Mouse (Mus musculus) limb, embryonic 15.5 days (tissue): Measurements from ENCODE around the gene Hoxc10. TPM values are rescaled to one million over a fixed set of nuclear protein-coding genes. Genes with fewer than 3 reads are reported as not detected.

Source experiments
- ATAC-seq: fragments of 200-750 bp; cut with Nextera tagmentation; 2 replicates; pipeline ENCODE4 v1.8.0; 2017; ENCODE audit warnings: low read depth, moderate TSS enrichment; ENCODE audit not compliant: insufficient number of reproducible peaks, low FRiP score, low TSS enrichment
- H3K27ac ChIP-seq: fragments of 300-500 bp; sonication (generic); 2 replicates; pipeline ENCODE4 v1.5.1; 2015; ENCODE audit warnings: moderate library complexity, mild to moderate bottlenecking, inconsistent platforms
- H3K27me3 ChIP-seq: fragments of 300-500 bp; sonication (generic); 2 replicates; pipeline ENCODE4 v1.6.1; 2015; ENCODE audit warnings: inconsistent platforms
- H3K36me3 ChIP-seq: fragments of 300-500 bp; sonication (generic); 2 replicates; pipeline ENCODE4 v1.6.1; 2015; ENCODE audit warnings: inconsistent platforms
- H3K4me1 ChIP-seq: fragments of 300-500 bp; sonication (generic); 2 replicates; pipeline ENCODE4 v1.6.1; 2015; ENCODE audit warnings: inconsistent platforms
- H3K4me2 ChIP-seq: fragments of 300-500 bp; sonication (generic); 2 replicates; pipeline ENCODE4 v1.6.1; 2015; ENCODE audit warnings: mild to moderate bottlenecking, inconsistent platforms
- H3K4me3 ChIP-seq: fragments of 300-500 bp; sonication (generic); 2 replicates; pipeline ENCODE4 v1.5.1; 2015; ENCODE audit warnings: mild to moderate bottlenecking, inconsistent platforms
- H3K9ac ChIP-seq: fragments of 300-500 bp; sonication (generic); 2 replicates; pipeline ENCODE4 v1.6.1; 2015; ENCODE audit warnings: inconsistent platforms
- H3K9me3 ChIP-seq: fragments of 300-500 bp; sonication (generic); 2 replicates; pipeline ENCODE4 v1.6.1; 2016; ENCODE audit warnings: inconsistent platforms
- WGBS: fragments of 180-500 bp; shearing (Covaris S2); methylation state at CpG from one replicate; pipeline ENCODE4 v1.1.7; 2015; 5-methylcytosine and 5-hydroxymethylcytosine counted together
- polyA plus RNA-seq: library from polyadenylated mRNA; unstranded; fragments of >200 nt; fragmentation: Nextera tagmentation; extraction: Ambion mirVana; gene quantifications from 2 replicates; pipeline ENCODE4 v1.2.1, GENCODE M21; 2015

Hoxc10 gene
- polyA plus RNA-seq, 1 experiment from 2014 or later = 5.6 TPM

GRCm38 (mm10) chr15:102998608-102999182, 32.1 kb downstream of the Hoxc10 start:
- 1% methylated on average over 19 of the region's 19 CpGs for WGBS
- no peak for ATAC-seq
- H3K36me3 ChIP-seq = no peaks in the 10 kb centered on the region
- peak overlapping the region; percentile 81 for H3K4me2 ChIP-seq
- H3K27me3 ChIP-seq = peaks cover 91% of the 10 kb centered on the region
- H3K27ac ChIP-seq = peak overlapping the region; percentile 79
- H3K9me3 ChIP-seq = no peaks in the 10 kb centered on the region
- H3K4me1 ChIP-seq = peaks cover 29% of the 10 kb centered on the region
- peak overlapping the region; percentile 39; the same call in 1 of the 2 replicates for H3K9ac ChIP-seq
- peak overlapping the region; percentile 47 for H3K4me3 ChIP-seq

DNA sequence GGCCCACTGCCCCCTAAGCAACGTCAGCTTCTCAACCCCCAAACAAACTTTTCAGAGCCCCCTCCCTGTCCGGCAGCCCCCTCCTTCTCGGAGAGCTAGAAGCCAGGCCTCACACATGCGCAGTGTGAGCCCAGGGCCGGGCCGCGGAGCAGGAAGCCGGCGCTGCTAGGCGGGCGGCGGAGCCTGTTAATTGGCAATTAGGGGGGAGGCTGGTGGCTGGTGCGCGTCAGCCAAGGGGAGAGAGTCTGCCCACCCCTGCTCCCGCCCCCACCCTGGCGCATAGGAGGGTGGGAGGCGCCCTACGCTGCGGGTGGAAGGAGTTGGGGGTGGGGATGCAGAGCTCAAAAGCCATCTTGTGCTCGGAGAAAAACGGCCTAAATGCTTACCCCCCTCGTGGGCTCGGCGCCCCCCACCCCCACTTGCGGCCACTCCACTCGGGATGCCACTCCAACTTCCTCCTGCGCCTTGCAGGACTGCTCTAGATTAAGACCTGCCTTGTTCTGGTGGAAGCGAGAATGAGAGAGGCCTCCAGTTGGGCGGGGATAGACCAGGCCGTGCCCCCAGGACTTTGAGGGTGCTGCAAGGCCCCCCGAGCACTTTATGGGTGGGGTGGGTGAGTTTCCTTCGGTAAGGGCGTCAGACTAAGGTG, 32.7 kb downstream of the Hoxc10 start:
- WGBS = under 1% methylated on average over 33 of the region's 33 CpGs

DNA sequence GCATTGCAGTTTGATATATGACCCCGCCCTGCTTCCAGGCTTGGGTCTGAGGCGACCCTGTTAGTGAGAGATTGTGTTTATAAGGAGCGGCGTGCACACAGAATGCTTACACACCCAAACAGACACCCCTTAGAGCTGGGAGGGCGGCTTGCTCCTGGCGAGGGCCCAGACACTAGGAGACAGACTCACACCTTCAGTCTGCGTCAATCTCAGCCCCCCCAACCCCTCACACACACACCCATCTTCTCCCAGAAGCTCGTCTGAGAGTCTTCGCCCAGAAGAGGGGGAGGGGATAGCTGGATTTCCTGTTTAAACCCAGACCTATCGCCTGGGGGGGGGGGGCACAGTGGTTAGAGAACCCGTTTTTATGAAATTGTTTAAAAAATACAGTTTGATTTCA, 33.4 kb downstream of the Hoxc10 start:
- peak; percentile 38; the same call in 1 of the 2 replicates for ATAC-seq
- 6% methylated on average over 11 of the region's 11 CpGs for WGBS
- Histone ChIP-seq H3K27me3 (peaks cover 98% of the 10 kb centered on the region), H3K9me3 (no peaks in the 10 kb centered on the region), H3K4me3 (peak overlapping the region; percentile 47), H3K36me3 (no peaks in the 10 kb centered on the region), H3K4me1 (peaks cover 29% of the 10 kb centered on the region), H3K4me2 (peak overlapping the region; percentile 81), H3K27ac (peak overlapping the region; percentile 79), H3K9ac (no peak overlapping the region)

More for the DNA sequence above, 32.7 kb downstream of the Hoxc10 start:
- Histone ChIP-seq H3K4me1 (peaks cover 29% of the 10 kb centered on the region), H3K36me3 (no peaks in the 10 kb centered on the region), H3K4me2 (peak overlapping the region; percentile 81), H3K4me3 (peak overlapping the region; percentile 47), H3K27ac (peak overlapping the region; percentile 79), H3K27me3 (peaks cover 97% of the 10 kb centered on the region), H3K9ac (peak overlapping the region; percentile 39), H3K9me3 (no peaks in the 10 kb centered on the region)
- ATAC-seq = peak; percentile 65

DNA sequence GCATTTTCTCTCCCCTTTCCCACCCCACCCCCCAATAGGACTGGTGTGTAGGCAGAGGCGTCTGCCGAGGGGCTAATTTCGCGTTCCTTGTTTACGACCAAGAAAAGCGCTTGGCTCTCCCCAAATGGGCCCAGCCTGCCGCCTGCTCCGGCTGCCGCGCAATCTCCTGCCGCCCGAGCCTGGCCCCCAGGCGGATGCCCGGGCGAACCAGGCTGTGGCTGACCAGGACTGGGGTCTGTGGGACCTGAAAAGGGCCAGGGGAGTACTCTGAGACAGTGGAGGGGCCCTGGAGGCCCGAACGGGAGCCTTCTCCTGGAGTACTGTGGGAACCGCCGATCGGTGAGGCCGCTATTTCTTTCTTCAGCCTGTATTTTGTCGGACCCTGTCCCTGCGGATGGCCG, 33.9 kb downstream of the Hoxc10 start:
- Histone ChIP-seq H3K27ac (peak overlapping the region; percentile 79), H3K4me2 (peak overlapping the region; percentile 81), H3K9ac (no peak overlapping the region; the same call in 1 of the 2 replicates), H3K9me3 (no peaks in the 10 kb centered on the region), H3K27me3 (peaks cover 97% of the 10 kb centered on the region), H3K4me1 (peaks cover 33% of the 10 kb centered on the region), H3K4me3 (peak overlapping the region; percentile 47), H3K36me3 (no peaks in the 10 kb centered on the region)
- WGBS = 10% methylated on average over 24 of the region's 24 CpGs
- no peak for ATAC-seq

DNA sequence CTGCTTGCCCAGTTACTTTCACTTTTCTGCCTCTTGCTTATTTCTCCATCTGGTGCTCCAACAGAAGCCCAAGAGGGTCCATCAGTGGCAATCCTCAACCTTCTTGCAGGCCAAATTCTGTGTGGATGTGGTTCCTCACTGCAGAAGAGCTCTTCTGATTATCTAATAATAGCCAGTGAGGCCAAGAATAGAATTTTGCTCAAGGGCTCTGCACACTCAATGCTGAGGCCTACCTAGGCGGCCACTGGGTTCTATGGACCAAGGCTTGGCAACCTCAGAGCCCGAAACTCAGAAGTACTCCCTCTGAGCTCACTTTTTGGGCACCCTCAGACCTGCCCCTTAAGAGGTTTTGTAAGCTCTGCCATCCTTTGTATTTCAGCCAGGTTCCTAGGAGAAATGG, 34.8 kb downstream of the Hoxc10 start:
- peaks cover 97% of the 10 kb centered on the region for H3K27me3 ChIP-seq
- H3K4me3 ChIP-seq = no peak overlapping the region
- H3K4me1 ChIP-seq = peaks cover 36% of the 10 kb centered on the region
- H3K27ac ChIP-seq = no peak overlapping the region
- no peaks in the 10 kb centered on the region for H3K36me3 ChIP-seq
- H3K9me3 ChIP-seq = no peaks in the 10 kb centered on the region
- ATAC-seq = no peak
- WGBS = 58% methylated on average over 2 of the region's 2 CpGs
- H3K9ac ChIP-seq = no peak overlapping the region
- peak overlapping the region; percentile 81; the same call in 1 of the 2 replicates for H3K4me2 ChIP-seq

GRCm38 (mm10) chr15:103002156-103002555, 35.6 kb downstream of the Hoxc10 start:
- Histone ChIP-seq H3K27ac (no peak overlapping the region), H3K4me2 (no peak overlapping the region), H3K36me3 (no peaks in the 10 kb centered on the region), H3K9me3 (no peaks in the 10 kb centered on the region), H3K27me3 (peaks cover 98% of the 10 kb centered on the region), H3K4me3 (no peak overlapping the region), H3K4me1 (peaks cover 36% of the 10 kb centered on the region), H3K9ac (no peak overlapping the region)
- 31% methylated on average over 4 of the region's 4 CpGs for WGBS
- ATAC-seq = no peak

DNA sequence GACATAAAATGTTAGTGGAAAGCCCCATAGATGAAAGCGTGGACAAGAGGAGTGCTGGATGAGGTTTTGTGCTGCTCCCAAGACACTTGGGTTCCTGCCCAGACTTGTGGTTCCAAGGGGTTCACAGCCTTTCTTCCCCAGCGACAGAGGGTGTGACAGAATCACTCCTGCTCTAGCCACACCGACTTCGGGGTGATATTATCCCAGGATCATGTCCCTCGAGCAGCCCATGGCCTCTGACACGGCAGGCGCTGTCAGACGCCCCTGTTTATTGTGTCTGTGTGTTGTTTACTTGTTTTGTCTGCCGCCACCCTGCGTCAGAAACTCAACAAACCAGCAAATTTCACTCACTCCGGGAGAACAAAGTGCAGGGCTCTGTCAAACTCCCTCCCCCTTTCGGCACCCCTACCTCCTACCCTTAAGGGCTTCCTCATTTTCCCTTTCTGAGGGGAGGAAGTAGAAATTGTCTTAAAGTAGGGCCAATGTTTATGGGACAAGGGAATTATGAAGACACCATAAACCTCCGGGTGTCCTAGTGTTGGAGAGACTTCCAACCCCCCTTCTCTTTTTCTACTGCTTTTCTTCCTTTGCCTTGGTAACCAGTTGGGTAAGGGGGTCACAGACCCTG, 36.3 kb downstream of the Hoxc10 start:
- H3K36me3 ChIP-seq = no peaks in the 10 kb centered on the region
- H3K27me3 ChIP-seq = peaks cover 97% of the 10 kb centered on the region
- H3K4me1 ChIP-seq = peaks cover 35% of the 10 kb centered on the region
- WGBS = 24% methylated on average over 13 of the region's 13 CpGs
- H3K4me3 ChIP-seq = no peak overlapping the region
- H3K4me2 ChIP-seq = no peak overlapping the region
- H3K9ac ChIP-seq = no peak overlapping the region
- no peaks in the 10 kb centered on the region for H3K9me3 ChIP-seq
- no peak for ATAC-seq
- no peak overlapping the region for H3K27ac ChIP-seq

DNA sequence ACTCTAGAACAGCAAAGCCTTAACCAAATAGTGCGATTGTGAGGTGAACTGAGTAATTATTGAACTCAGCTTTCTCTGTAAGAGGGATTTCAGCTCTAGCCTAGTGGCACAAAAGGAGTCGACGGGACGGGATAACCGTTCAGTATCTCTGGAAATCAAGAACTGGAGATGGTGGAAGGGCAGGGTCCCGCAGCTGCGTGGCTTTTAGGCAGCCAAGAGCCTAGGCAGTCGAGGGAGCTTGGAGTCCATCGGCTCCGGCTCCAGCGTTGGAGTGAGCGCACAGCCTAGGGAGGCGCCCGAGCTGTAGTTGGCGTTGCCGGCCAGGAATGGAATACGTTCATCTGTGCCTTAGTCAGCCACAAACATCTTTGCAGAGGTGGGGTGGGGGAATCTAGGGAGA, 38.7 kb downstream of the Hoxc10 start:
- Histone ChIP-seq H3K36me3 (no peaks in the 10 kb centered on the region), H3K27me3 (peaks cover 97% of the 10 kb centered on the region), H3K4me3 (no peak overlapping the region), H3K9me3 (no peaks in the 10 kb centered on the region), H3K27ac (no peak overlapping the region), H3K4me2 (peak overlapping the region; percentile 17; the same call in 1 of the 2 replicates), H3K4me1 (peaks cover 23% of the 10 kb centered on the region), H3K9ac (no peak overlapping the region)
- whole genome bisulfite sequencing = 3% methylated on average over 17 of the region's 17 CpGs
- ATAC-seq = no peak

DNA sequence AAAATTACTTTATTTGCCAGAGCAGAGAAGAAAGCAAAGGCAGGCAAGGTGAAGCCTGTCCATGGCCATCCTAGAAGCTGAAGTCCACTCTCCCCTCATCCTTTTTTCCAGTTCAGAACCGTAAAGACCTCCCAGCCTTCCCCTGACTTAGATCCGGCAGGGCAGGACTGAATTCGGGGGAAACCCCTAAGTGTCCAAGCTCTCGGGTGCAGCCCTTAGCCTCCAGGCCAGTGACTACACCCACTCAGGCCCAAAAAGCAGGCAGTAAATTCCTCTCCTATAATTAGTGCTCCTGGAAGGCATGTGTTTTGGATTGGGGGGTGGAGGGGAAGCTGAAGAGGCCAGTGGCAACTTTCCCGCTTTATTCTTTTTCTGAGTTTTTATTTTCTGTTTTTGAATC, 39.2 kb downstream of the Hoxc10 start:
- Histone ChIP-seq H3K4me2 (0 out of 2 replicates have a peak overlapping the region, but pooled peaks have one; percentile 17), H3K9ac (no peak overlapping the region), H3K9me3 (no peaks in the 10 kb centered on the region), H3K27ac (peak overlapping the region; percentile 40; the same call in 1 of the 2 replicates), H3K36me3 (no peaks in the 10 kb centered on the region), H3K4me3 (no peak overlapping the region), H3K4me1 (peaks cover 23% of the 10 kb centered on the region), H3K27me3 (peaks cover 97% of the 10 kb centered on the region)
- 17% methylated on average over 5 of the region's 5 CpGs for WGBS
- no peak for ATAC-seq

DNA sequence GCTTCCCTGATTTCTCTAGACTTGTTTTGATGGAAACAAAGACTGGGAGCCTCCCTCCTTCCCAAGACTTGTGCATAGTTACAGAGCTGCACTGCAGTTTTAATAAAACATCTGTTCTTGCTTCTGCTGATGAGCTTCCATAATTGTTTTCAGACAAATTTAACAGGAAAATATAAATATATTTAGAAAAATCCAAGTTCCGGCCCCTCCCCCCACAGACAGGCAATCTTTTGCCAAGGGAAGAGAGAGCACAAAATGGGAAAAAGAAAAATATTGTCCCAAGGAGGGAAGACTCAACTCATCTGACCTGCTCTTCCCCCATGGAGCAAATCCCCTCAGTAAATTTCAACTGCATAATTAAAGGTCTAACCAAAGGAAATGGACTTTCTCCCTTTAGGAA, 39.7 kb downstream of the Hoxc10 start:
- no peak for ATAC-seq
- H3K36me3 ChIP-seq = no peaks in the 10 kb centered on the region
- peaks cover 28% of the 10 kb centered on the region for H3K4me1 ChIP-seq
- WGBS = 12% methylated on average over 1 of the region's 1 CpGs
- H3K9ac ChIP-seq = no peak overlapping the region
- no peak overlapping the region for H3K4me2 ChIP-seq
- H3K4me3 ChIP-seq = no peak overlapping the region
- H3K9me3 ChIP-seq = no peaks in the 10 kb centered on the region
- H3K27me3 ChIP-seq = peaks cover 97% of the 10 kb centered on the region
- no peak overlapping the region for H3K27ac ChIP-seq

DNA sequence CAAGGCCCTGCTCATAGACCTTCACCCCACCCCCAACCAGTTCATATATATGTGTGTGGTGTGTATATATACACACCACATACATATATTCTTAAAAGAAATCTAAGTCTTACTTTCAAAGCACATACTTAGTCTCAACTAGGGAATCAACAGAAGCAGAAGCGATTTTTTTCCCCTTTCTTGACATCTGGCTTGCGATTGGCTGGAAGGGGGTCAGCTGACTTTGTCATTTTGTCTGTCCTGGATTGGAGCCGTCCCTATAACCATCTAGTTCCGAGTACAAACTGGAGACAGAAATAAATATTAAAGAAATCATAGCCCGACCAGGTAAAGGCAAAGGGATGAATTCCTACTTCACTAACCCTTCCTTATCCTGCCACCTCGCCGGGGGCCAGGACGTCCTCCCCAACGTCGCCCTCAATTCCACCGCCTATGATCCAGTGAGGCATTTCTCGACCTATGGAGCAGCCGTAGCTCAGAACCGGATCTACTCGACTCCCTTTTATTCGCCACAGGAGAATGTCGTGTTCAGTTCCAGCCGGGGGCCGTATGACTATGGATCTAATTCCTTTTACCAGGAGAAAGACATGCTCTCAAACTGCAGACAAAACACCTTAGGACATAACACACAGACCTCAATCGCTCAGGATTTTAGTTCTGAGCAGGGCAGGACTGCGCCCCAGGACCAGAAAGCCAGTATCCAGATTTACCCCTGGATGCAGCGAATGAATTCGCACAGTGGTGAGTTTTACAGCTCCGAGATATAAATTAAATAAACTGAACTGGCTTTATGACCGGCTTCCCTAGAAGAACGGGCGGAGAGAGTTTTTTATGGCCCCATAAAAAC, 42.9 kb downstream of the Hoxc10 start:
- Histone ChIP-seq H3K9me3 (no peaks in the 10 kb centered on the region), H3K27me3 (peaks cover 95% of the 10 kb centered on the region), H3K4me3 (peak overlapping the region; percentile 21), H3K4me2 (peak overlapping the region; percentile 35), H3K36me3 (no peaks in the 10 kb centered on the region), H3K4me1 (peaks cover 45% of the 10 kb centered on the region), H3K9ac (no peak overlapping the region), H3K27ac (no peak overlapping the region)
- 5% methylated on average over 27 of the region's 27 CpGs for WGBS
- ATAC-seq = no peak
